Mouse (Mus musculus): ENCODE results near the gene Dnaaf3.

DNA sequence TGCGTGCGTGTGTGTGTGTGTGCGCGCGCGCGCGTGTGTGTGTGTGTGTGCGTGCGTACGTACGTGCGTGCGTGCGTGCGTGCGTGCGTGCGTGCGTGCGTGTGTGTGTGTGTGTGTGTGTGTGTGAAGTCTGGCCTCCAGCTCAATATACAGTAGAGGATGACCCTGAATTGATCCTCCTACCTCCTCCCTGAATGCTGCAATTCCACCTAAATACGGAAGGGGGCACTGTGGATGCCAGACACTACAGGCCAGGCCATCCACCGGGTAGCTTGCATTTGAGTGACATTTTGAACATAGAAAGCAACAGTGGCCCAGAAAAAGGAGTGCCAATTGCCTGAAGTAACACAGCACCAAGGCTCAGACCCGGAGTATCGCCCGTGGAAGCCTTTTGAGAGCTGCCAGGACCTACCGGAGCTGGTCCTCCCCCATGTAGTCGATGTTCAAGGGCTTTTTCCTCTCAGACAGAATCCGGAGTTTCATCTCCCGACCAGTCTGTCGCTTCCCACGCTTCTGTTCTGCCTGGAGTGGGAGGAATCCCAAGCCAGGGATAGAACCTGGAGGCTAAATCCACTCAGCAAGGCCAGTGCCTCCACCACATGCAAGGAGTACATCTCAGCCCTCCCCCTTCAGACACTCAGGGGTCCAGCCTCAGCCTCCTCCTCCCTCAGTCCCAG, 24.1 kb downstream of the Dnaaf3 start:
- peak; percentile 51; the same call in 1 of the 2 replicates for TF ChIP-seq CTCF (IDR thresholded peaks at IDR 0.05; ENCODE audit: control insufficient read depth, insufficient read depth, low read length)
- no peak for TF ChIP-seq POLR2A (IDR thresholded peaks at IDR 0.05; ENCODE audit: borderline replicate concordance, control insufficient read depth, low read depth, low read length)
